In the genomic region with DNA sequence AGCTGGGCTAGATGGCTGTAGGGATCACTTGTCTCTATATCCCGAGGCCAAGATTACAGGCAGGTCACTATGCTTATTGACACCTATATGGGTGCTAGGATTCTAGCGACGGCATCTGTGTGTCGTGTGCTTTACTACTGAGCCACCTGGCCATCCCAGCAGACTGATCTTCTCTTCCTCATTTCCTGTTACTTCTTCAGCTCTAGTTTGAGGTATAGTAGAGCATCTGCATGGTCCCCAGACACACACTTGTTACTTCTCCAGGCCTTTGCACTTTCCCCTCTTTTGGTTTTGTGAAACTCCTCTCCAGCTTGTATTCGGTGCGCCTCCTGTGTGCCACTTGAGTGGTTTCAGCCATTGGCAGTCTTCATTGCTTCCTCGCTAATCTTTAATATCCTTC, we compare ENCODE assay signal across 27 mouse cellular contexts. TPM values are rescaled to one million over a fixed set of nuclear protein-coding genes. Genes with fewer than 3 reads are reported as not detected.
DNase-seq lines count a peak whose midpoint lies in the region; ATAC-seq lines count a peak whose summit lies in the region.
"Had no signal": no experiment of that assay in that cellular context is flagged by ENCODE, and none has a peak within 500 bp of the region (broad histone marks: within the 10 kb centered on the region; RNA-seq: fewer than 3 reads in every experiment).

No protein-coding gene starts in this region.

- intact Hi-C loops in heart, postnatal 14 days (cut with DNase I) = no loop called here
- intact Hi-C loops in gastrocnemius, postnatal 14 days (cut with DNase I; ENCODE audit: low total_unique reads) = no loop called here

- DNase-seq in heart, adult 11 months = peak; percentile 23
- no peak for DNase-seq in heart, postnatal 14 days
- no peak for DNase-seq in gastrocnemius, postnatal 14 days
- no peak for DNase-seq in thymus, postnatal 25 days
- DNase-seq: adrenal gland, adult 2 months; adrenal gland, postnatal 10 days; adrenal gland, postnatal 25 days; B cell, adult 2 months; cerebellum, adult 11 months; cerebellum, adult 18-20 months; cerebellum, adult 8-10 months; cerebellum, adult 9-11 months; cerebellum, postnatal 14 days; cerebellum, postnatal 36 days; embryo, embryonic 11 days had no signal

- ATAC-seq in CD4-positive, CD25-positive, alpha-beta regulatory T cell, adult 4 months = peak; percentile 21
- peak; percentile 9 for ATAC-seq in inflammation-experienced regulatory T-cells, adult 6 months
- ATAC-seq: forebrain, embryonic 14.5 days; forebrain, embryonic 16.5 days had no signal

RNA-seq across cellular contexts. Expression of gene Rhoh, which starts 14.3 kb away (rescaled TPM):
- total RNA-seq in heart, postnatal 14 days (2021) = 1 to 10 TPM in 1 of 2 experiments, under 1 TPM in 1; 0.57 to 4.5 TPM
- 100 to 1,000 TPM; 342 to 463 TPM for polyA plus RNA-seq in CD4-positive, CD25-positive, alpha-beta regulatory T cell, adult 4 months (2017; shearing (Covaris generic))
- 100 to 1,000 TPM; 154 to 314 (median 282) TPM for polyA plus RNA-seq in inflammation-experienced regulatory T-cells, adult 6 months (2017; shearing (Covaris generic))
- total RNA-seq in gastrocnemius, postnatal 14 days (2021) = 1 to 10 TPM in 1 of 2 experiments, under 1 TPM in 1; 0.29 to 1.0 TPM
- polyA plus RNA-seq: erythroblast, embryonic 14.5 days had no signal

RNA-seq across cellular contexts. Expression of gene Chrna9, which starts 59.5 kb away (rescaled TPM):
- 1 to 10 TPM in 1 of 2 experiments, under 1 TPM in 1; 0.14 to 5.2 TPM for total RNA-seq in heart, postnatal 14 days (2021)
- polyA plus RNA-seq in CD4-positive, CD25-positive, alpha-beta regulatory T cell, adult 4 months (2017; shearing (Covaris generic)) = 1 to 10 TPM; 2.0 to 2.1 TPM
- 1 to 10 TPM in 2 of 3 experiments, not detected in 1; 1.6 to 2.0 TPM for polyA plus RNA-seq in inflammation-experienced regulatory T-cells, adult 6 months (2017; shearing (Covaris generic))
- total RNA-seq in gastrocnemius, postnatal 14 days (2021) = 1 to 10 TPM; 3.9 to 6.8 TPM
- total RNA-seq: adrenal gland, adult 2 months; adrenal gland, postnatal 25 days; common myeloid progenitor, adult 5-6 weeks; MEL had no signal
- polyA plus RNA-seq: adrenal gland, adult 2 months; brain, embryonic 14.5 days; embryonic facial prominence, embryonic 13.5 days; embryonic facial prominence, embryonic 15.5 days; erythroblast, embryonic 14.5 days; forebrain, embryonic 10.5 days; forebrain, embryonic 12.5 days; forebrain, embryonic 14.5 days; forebrain, embryonic 16.5 days had no signal
